Mouse (Mus musculus) small intestine, adult 2 months (tissue): ENCODE results near the gene Parg. TPM values are rescaled to one million over a fixed set of nuclear protein-coding genes. Genes with fewer than 3 reads are reported as not detected.

ENCODE experiments used
- H3K27ac ChIP-seq: fragments of 200-500 bp; 2 replicates; pipeline ENCODE4 v1.5.1; 2012; ENCODE audit warnings: low read depth, low read length, control low read depth, inconsistent platforms; ENCODE audit not compliant: insufficient read depth
- H3K27me3 ChIP-seq: fragments of 200-500 bp; 2 replicates; pipeline ENCODE4 v1.6.1; 2012; ENCODE audit warnings: mild to moderate bottlenecking, moderate library complexity, low read length, inconsistent platforms; ENCODE audit not compliant: control insufficient read depth, insufficient read depth
- H3K36me3 ChIP-seq: fragments of 200-500 bp; 2 replicates; pipeline ENCODE4 v1.6.1; 2012; ENCODE audit warnings: mild to moderate bottlenecking, low read length, control low read depth, inconsistent platforms; ENCODE audit not compliant: control insufficient read depth, insufficient read depth
- H3K4me1 ChIP-seq: fragments of 200-500 bp; 2 replicates; pipeline ENCODE4 v1.6.1; 2012; ENCODE audit warnings: low read length, inconsistent platforms, mixed read lengths; ENCODE audit not compliant: control insufficient read depth, insufficient read depth, insufficient read length
- H3K4me3 ChIP-seq: fragments of 200-500 bp; 2 replicates; pipeline ENCODE4 v1.5.1; 2012; ENCODE audit warnings: low read depth, mild to moderate bottlenecking, control low read depth, inconsistent platforms, low read length, moderate library complexity
- CTCF ChIP-seq: fragments of 200-500 bp; IDR thresholded peaks from 2 replicates; pipeline ENCODE4 v1.5.1; 2012; ENCODE audit warnings: low read depth, mild to moderate bottlenecking, control low read depth, inconsistent platforms, low read length, moderate library complexity, mixed read lengths; ENCODE audit not compliant: insufficient replicate concordance, insufficient read length; ENCODE audit errors: extremely low read depth
- POLR2A ChIP-seq: fragments of 200-500 bp; IDR thresholded peaks from 2 replicates; pipeline ENCODE4 v1.6.1; 2012; ENCODE audit warnings: low read depth, mild to moderate bottlenecking, control low read depth, inconsistent platforms, low read length, moderate library complexity
- WGBS: fragments of 180-500 bp; shearing (Covaris S2); methylation state at CpG from one replicate; pipeline ENCODE4 v1.1.7; 2018; 5-methylcytosine and 5-hydroxymethylcytosine counted together
- polyA plus RNA-seq: library from polyadenylated mRNA; depleted of rRNA; stranded (reverse); fragments of >200 nt; gene quantifications from 2 replicates; pipeline ENCODE4 v1.2.3, GENCODE M21; 2012

The Parg gene
- polyA plus RNA-seq, 1 experiment: 3.0 TPM

DNA sequence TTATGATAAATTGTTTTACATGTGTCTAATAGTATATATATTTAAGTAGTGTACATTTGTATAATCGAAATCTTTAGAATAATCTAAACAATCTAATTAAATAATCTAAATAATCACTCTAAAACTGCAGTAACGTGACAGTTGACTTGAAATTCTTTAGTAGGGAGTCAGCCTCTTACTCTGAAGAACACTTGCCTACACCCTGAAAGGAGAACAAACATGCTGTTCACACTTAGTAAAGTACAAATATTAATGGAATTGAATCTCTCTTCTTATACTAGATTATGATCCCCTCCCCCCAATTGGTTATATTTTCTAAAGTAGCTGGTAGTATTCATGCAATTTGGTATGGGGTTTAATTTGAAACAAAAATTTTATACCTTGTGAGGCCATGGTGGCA, 60.0 kb downstream of the Parg start:
- H3K4me1 ChIP-seq: no peaks in the 10 kb centered on the region
- H3K36me3 ChIP-seq: peaks cover 28% of the 10 kb centered on the region
- no peak overlapping the region for H3K27ac ChIP-seq
- no peaks in the 10 kb centered on the region for H3K27me3 ChIP-seq
- WGBS: 85% methylated on average over 2 of the region's 2 CpGs
- H3K4me3 ChIP-seq: no peak overlapping the region
- no peak for TF ChIP-seq CTCF

DNA sequence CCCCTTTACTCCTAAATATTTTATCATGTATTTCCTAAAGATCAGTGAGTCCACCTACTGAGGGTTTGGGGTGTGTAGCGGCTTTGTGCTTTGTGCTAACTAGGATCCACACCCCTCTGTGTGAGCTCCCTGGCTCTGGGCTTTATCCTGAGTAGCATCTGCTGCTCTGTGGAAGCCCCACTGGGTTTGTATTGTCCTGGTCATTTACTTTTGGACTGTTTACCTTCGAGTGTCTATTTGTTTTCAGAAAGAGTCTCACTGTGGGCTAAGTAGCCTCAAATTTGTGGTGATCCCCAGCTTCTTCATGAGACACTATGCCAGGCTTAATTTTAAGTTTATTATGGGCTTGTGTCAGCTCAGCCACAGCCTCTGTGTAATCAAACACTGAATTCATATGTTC, 67.2 kb downstream of the Parg start:
- TF ChIP-seq POLR2A (no peak), CTCF (no peak)
- Histone ChIP-seq H3K36me3 (peaks cover 27% of the 10 kb centered on the region), H3K4me1 (no peaks in the 10 kb centered on the region), H3K4me3 (no peak overlapping the region), H3K27ac (no peak overlapping the region), H3K27me3 (no peaks in the 10 kb centered on the region)
- 60% methylated on average over 2 of the region's 2 CpGs for WGBS

DNA sequence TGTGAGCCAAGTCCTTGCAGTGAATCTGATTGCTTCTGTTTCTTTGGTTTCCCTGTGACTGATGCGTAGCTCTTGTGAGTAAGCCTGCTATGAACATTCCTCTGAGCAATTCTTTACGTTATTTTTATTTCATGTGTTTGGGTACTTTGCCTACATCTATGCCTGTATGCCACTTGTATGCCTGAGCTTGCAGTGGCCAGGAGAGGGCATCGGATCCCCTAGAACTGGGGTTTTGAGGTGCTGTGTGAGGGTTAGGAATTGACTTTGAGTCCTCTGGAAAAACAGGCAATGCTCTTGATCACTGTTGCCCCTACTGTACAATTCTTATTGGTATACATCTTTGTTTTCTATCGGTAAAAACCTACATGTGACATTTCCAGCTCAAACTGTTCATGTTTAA, 67.8 kb downstream of the Parg start:
- no peaks in the 10 kb centered on the region for H3K27me3 ChIP-seq

DNA sequence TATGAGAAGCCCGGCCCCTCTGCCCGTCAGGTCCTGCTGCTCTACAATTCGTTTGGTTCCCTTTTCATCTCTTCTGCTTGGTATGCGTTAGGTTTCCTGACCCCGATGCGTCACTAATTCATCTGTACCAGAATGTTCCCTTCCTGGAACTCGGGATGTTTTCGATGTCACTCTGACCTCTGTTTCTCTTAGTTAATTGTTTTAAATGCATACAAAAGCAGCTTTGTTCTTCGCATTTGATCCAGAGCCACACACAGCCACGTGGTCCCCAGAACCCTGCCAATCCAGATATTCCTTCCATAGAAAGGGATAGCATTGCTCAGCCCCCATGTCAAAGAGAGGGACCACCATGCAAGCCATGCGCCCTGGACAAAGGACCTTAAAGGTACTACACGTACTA, 99.9 kb downstream of the Parg start:
- TF ChIP-seq POLR2A (no peak), CTCF (no peak)
- no peak overlapping the region for H3K4me3 ChIP-seq
- H3K27ac ChIP-seq: no peak overlapping the region
- H3K27me3 ChIP-seq: no peaks in the 10 kb centered on the region
- H3K36me3 ChIP-seq: peaks cover 10% of the 10 kb centered on the region
- WGBS: 83% methylated on average over 12 of the region's 12 CpGs
- H3K4me1 ChIP-seq: no peaks in the 10 kb centered on the region

More for the DNA sequence above, 67.8 kb downstream of the Parg start:
- H3K36me3 ChIP-seq: peaks cover 27% of the 10 kb centered on the region
- whole genome bisulfite sequencing: 91% methylated on average over 4 of the region's 4 CpGs
- H3K4me3 ChIP-seq: no peak overlapping the region
- TF ChIP-seq CTCF (no peak), POLR2A (no peak)
- no peaks in the 10 kb centered on the region for H3K4me1 ChIP-seq
- no peak overlapping the region for H3K27ac ChIP-seq

DNA sequence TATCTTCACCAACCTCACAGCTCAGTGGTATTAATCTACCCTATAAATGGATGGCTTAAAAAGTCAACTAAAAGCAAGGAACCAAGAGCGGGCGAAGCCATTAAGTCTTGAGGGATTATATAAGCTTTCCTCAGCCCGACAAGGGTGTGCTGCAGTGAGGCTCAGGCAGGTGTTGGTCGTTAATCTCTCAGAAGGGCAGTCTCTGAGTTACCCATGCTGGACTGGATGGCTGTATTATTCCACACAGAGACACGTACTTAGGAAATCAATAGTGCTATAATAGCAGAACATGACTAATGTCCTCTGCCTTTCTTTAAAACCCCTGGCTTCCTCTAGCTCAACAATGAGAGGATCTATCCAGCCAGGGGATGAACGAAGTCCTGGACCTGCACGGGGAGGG, 100.7 kb downstream of the Parg start:
- H3K4me1 ChIP-seq: no peaks in the 10 kb centered on the region
- no peak overlapping the region for H3K4me3 ChIP-seq
- WGBS: 85% methylated on average over 7 of the region's 7 CpGs
- TF ChIP-seq POLR2A (no peak), CTCF (no peak)
- no peak overlapping the region for H3K27ac ChIP-seq
- no peaks in the 10 kb centered on the region for H3K27me3 ChIP-seq
- peaks cover 8% of the 10 kb centered on the region for H3K36me3 ChIP-seq

DNA sequence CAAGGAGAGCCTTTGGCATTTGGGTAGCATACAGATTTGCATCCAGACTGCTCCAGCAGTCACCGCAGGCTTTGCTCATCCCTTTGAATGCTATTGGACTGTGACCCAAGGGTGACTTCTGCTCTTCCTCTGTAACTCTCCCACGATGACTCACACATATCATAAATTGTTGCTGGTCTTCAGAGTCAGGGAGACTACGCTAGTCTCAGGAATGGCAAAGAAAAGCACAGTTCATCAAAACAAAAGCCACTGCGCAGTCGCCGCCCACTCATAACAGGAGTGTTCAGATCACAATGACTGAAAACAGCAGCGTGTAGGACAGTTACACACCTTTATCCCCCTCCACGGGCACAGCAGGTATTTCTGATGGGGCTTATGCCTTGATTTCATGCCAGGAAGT, 103.2 kb downstream of the Parg start:
- WGBS: 66% methylated on average over 8 of the region's 8 CpGs
- TF ChIP-seq CTCF: no peak
- TF ChIP-seq POLR2A: no peak
- H3K4me3 ChIP-seq: no peak overlapping the region
- peaks cover 2% of the 10 kb centered on the region; the same call in 1 of the 2 replicates for H3K36me3 ChIP-seq
- H3K4me1 ChIP-seq: no peaks in the 10 kb centered on the region
- H3K27me3 ChIP-seq: no peaks in the 10 kb centered on the region
- peak overlapping the region; percentile 31; the same call in 1 of the 2 replicates for H3K27ac ChIP-seq

DNA sequence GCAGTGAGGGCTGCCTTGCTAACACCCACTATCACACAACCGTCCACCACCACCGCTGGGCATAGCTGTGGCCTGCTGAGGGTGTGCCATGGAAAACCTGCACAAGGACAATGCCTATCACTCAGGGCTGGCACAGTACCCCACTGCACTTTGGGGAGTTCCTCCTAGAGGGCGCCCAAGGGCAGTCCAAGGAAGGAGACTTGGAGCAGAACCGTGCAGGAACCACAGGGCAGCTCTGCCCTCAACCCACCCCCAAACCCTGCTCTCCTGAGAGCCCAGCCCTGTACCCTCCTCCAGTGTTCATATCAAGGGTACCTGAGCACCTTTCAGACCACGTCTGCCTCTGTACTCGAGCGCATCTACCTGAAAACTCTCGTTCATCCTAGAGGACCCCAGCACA, 108.1 kb downstream of the Parg start:
- Histone ChIP-seq H3K27ac (no peak overlapping the region), H3K36me3 (no peaks in the 10 kb centered on the region), H3K4me1 (no peaks in the 10 kb centered on the region), H3K4me3 (no peak overlapping the region), H3K27me3 (no peaks in the 10 kb centered on the region)
- TF ChIP-seq CTCF: peak; percentile 47; the same call in 1 of the 2 replicates
- no peak for TF ChIP-seq POLR2A
- WGBS: 38% methylated on average over 8 of the region's 8 CpGs

DNA sequence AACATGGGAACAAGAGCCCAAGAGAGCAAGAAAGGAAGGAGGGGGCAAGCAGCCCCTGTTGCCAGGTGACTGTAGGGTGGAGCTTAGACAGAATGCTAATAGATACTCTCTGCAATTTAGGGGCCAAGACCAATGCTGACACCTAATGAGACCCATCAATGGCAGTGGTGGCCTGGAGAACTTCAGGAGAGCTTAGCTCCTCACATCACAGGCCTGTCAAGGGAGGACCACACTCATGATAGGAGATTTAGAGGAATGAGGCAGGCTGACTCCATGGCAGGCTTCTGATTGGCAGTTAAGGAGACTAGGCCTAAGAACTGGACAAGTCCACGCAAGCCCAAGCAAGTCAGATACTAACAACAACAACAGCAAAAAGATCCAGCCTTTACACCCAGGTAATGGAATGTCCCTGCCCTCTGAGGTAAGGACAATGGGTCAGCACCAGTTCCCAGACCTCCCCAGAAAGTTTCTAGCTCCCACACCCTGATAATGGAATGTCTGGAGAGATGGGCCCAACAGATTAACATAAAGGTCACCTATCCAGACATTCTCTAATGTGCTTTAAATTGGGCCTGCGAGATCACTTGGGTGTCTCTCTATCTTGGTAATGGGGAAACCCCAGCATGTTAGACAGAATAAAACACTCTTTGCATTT, 109.8 kb downstream of the Parg start:
- no peaks in the 10 kb centered on the region for H3K4me1 ChIP-seq
- TF ChIP-seq POLR2A (no peak), CTCF (no peak)
- no peaks in the 10 kb centered on the region for H3K27me3 ChIP-seq
- H3K27ac ChIP-seq: no peak overlapping the region
- H3K36me3 ChIP-seq: no peaks in the 10 kb centered on the region
- 88% methylated on average over 2 of the region's 2 CpGs for WGBS
- no peak overlapping the region for H3K4me3 ChIP-seq
